Mouse (Mus musculus) layer of hippocampus, adult 8-10 months (tissue): ENCODE data around the gene Mag. TPM values are rescaled to one million over a fixed set of nuclear protein-coding genes. Genes with fewer than 3 reads are reported as not detected.
"Not testable (repeated sequence)": the region's sequence is repeated elsewhere in the genome, so short reads cannot be mapped to it uniquely, and the experiment has no call there.

ENCODE experiments used
- DNase-seq, 2 experiments: peaks; one replicate each; pipeline ENCODE4 v3.0.0; 2022; ENCODE audit warnings: low spot score in 2 of 2
- total RNA-seq, 4 experiments: library from RNA; stranded (reverse); gene quantifications; 2 replicates each; pipeline ENCODE4 v1.2.4; 2022

The Mag gene
- total RNA-seq: 100 to 1,000 TPM; 151 to 226 (median 183) TPM

DNA sequence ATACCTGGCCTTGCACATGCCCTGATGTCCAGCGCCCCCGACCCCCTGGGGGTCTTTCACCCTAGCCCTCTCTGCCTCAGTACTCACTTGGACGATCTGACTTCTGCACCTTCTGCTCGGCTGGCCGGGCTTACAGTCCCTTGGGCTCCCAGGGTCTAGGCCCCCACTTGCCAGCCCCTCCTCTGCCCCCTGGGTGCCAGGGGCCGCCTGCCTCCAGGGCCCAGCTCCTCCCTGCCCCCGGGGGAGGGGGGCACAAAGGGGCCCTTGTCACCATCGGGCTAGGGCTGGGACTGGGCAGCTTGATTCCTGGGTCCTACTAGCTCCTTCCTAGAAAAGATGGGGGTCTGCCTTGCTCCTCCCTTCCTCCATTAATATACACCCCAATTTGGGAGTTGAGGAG is at the start of gene Mag:
Gene Mag, minus strand, starts transcription at position 142 of the 400 bp plus-strand sequence.
- DNase-seq: peak; percentile 26 to 38

DNA sequence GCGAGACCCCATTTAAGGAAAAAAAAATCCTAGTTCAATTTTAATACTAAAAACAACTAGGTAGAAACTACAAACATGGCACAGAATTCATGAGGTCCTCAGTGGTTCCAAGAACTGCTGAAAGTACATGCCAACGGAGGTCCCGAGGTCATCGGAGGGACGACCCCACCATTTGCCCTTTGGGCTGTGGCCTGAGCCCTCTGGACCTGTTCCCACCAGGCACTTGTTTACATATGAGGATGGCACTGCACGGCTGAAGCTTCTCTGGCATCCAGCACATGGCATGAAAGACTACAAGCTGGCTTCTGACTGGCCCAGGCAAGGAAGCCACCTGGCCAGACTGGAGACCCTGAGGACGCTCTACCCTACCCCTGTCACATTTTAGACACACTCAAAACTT is 49.7 kb upstream of the Mag start:
- no peak for DNase-seq

- no peak for DNase-seq
These were observed 48.2 kb upstream of the Mag start for GRCm38 (mm10) chr7:30962862-30963261.

DNA sequence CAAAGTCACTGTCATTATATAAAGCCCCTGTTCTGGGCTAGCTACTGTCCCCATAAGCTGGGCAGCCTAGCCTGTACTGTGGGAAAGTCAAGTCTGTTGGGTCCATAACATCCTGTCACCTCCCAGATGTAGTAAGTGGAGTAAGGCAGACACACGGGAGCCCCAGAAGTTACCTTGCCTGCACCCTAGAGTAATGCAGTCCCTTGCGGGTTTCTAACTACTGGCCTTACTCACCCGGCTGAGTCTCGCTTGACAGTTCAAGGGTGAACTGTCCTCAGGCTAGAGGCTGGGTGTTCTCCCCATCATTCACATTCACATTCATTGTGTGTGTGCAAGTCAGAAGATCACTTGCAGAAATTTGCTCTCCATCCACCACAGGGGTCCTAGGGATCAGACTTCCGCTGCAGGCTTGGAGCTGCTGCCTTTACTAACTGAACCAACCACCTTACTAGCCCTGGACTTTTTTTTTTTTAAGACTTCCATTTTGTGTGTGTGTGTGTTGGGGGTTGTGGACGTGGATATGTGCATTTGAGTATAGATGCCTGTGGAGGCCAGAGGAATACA is 45.2 kb upstream of the Mag start:
- no peak for DNase-seq

GRCm38 (mm10) chr7:30958866-30959487 is 44.3 kb upstream of the Mag start:
- no peak for DNase-seq

DNA sequence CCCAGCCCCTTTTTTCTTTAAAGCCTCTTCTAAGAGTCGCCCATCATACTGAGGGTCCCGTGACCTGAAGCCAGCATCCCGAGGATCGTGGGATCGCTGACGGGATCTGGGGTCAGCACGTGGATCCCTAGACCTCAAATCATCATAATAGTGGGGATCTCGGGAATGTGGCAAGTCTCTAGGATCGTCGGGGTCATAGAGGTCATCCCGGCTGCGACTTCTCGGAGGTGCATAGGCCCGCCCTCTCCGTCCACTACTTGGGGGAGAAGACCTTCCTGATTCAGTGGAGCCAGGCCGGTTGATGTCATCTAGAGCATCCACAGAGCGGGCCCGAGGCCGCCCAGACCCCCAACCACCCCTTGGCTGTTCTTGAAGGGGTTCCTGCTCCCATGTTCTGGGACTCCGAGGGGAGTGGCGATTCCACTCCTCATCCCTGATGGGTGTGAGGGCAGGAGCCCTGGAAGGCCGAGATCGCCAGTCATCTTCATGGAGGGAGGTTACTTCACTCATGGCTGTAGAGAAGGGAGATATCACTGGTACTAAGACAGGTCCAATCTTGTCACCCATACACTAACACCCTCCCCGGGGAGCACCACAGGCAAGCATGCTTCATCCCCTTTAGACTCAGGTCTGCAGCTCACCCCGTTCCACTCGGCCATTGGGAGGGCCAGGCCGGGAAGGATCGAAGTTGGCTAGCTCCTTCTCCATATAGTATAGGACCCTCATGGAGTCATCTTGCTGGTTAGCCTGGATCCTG is 43.6 kb upstream of the Mag start:
- DNase-seq: no peak

GRCm38 (mm10) chr7:30957367-30957783 is 42.7 kb upstream of the Mag start:
- peak; percentile 85 to 92 for DNase-seq

DNA sequence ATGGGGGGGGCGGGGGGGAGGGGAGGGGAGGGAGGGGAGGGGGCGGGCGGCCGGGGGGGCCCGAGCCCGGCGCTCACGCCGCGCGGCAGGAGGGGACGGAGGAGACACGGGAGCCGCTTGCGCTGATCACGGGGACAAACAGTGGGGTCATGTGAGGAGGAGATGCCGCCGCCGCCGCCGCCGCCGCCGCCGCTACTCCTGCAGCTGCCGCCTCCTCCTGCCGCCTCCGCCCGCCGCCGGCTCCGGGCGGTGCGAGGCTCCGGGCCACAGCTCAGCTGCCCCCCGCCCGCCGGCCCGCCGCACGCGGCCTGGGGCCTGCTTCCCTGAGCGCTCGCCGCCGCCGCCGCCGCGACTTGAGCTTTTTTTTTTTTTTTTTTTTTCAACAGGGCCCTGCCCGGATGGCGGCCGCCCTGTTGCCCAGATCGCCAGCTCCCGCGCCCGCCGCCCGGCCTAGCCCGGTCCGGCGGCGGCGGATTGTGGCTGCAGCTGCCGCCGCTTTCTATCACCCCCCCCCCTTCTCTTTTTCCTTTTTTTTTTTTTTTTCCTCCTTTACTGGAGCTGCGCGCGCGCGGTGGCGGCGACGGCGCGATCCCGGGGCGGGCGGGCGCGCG is 42.2 kb upstream of the Mag start, which contains the start of gene Usf2:
Gene Usf2, minus strand, starts transcription at position 48 of the 611 bp plus-strand sequence.
- peak in 1 of 2 experiments; percentile 76 for DNase-seq

DNA sequence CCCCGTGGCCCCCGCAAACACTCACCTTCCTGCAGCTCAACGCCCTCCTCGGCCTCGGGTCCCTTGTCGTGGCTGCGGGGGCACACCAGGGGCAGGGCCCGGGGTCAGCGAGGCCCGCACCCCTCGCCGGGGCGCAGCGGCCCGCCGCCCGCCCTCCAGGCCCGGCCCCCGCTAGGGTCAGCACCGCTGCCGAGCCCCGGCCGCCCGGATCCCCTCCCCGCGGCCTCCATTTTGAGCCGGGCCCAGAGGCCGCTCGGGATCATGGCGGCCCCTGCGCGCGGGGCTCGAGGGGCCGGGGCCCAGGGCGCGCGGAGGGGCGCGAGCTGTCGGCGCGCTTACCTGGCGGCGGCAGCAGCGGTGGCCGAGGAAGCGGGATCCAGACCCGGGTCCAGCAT is 41.7 kb upstream of the Mag start:
- DNase-seq: no peak

DNA sequence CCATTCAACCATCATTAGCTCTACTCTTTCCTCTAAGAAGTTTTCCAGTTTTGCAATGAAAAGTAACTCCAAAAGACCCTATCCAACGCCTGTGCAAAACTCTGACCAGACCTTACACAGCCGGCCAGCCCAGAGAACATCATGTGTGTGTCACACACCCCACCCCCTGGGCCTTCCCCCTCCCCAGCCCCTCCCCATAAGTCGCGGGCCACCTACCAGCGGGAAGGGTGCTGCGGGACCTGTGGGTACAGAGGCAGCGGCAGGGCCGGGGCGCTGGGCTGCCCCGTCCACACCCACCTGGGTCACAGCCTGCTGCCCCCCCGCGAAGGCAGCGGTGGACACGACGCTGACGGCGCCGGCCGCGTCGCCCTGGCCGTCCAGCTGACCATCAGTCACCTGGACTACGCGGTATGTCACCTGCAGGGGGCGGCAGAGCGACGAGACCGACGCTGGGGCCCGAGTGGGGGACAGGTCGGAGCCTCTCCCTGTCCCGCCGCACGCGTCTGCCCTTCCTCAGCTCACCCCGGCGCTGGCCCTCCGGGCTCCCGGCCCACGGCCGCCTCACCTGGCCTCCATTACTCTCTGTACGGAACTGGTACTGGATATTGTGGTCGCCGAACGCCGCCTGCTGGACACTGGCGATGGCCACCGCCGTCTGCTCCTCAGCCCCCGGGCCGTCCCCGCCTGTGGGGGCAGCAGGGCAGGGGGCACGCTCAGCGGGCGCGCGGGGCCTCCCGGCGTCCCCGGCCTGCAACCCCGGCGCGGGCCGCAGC is 41.1 kb upstream of the Mag start:
- DNase-seq: peak; percentile 67 to 72

- no peak for DNase-seq
These were observed 40.4 kb upstream of the Mag start for GRCm38 (mm10) chr7:30954971-30955520.

DNA sequence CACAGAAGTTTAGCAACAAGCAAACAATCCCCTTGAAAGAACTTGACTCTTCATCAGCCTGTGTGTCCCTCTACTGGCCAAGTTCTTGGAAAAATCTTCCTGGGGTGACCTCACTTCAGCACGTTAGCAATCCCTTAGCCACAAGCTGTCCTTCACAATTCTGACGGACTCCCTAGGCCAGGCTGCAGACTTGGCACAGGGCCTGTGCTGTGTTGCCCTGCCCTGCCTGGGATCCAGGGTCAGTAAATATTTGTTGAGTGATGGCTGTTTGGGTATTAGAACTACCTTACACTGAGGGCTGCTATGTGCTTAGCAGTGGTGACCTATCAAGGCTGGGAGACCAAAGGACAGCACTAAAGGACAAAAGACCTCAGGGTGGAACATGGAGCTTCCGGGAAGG is 39.4 kb upstream of the Mag start:
- DNase-seq: no peak

DNA sequence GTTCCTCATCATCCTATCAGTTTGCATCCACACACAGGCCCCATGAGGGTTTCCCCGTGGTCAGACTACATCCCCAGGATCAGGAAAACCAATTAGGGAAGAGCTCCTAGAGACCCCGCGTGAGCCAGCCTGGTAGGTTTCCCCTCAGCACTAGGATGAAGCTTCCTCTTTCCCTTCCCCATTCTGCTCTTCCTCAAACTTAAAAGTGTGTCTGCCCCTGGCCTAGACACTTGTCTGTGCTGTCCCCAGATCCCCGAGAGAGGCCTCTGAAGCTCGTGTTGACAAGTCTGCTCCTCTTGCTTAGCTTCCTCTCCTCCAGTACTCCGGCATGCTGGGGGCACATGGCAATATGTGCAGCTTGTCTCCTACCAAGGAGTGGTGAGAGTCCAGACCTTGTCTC is 38.8 kb upstream of the Mag start:
- no peak for DNase-seq

DNA sequence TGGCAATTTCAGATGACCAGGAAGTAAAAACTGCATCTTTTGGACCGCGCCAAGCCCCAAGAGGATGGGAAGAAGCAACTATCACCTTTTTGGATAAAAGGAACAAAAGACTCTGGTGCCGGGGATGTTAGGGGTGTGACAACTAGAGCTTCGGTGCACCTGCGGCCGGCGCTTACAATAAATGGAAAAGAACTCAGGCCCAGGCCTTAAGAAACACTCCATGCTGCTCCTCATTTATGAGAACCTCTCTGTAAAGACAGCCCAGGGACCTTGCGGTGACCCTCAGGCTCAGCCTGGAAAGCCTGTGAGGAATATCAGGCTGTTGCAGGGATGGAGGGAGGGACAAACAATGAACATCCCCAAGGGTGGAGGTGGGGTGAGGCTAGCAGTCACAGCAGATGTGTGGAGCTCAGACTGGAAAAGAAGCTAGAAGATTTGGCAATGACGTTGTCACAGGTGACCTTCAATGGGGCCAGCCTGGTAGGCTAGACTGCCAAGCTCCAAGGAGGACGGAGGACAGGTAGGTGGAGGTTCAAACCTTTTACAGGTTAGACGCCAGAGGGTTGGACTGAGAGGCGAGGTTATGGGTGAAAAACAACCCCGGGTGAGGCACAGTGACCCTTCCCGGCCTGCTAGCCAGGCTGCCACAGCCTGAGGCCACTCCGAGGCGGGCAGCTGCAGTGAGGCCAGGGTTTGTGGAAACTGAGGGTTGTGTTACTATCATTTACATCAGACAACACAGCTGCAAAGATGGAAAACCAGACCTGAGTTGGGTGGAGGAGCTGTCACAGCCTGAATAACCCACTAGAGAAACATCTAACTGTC is 38.0 kb upstream of the Mag start:
- DNase-seq: no peak

DNA sequence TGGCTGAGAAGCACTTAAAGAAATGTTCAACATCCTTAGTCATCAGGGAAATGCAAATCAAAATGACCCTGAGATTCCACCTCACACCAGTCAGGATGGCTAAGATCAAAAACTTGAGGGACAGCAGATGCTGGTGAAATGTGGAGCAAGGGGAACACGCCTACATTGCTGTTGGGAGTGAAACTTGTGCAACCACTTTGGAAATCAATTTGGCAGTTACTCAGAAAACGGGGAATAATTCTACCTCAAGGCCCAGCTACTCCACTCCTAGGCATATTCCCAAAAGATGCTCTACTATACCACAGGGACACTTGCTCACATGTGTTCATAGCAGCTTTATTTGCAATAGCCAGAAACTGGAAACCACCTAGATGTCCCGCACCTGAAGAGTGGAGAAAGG is 35.2 kb upstream of the Mag start:
- DNase-seq: not testable (repeated sequence)

GRCm38 (mm10) chr7:30945876-30946275 is 31.2 kb upstream of the Mag start:
- DNase-seq: no peak

DNA sequence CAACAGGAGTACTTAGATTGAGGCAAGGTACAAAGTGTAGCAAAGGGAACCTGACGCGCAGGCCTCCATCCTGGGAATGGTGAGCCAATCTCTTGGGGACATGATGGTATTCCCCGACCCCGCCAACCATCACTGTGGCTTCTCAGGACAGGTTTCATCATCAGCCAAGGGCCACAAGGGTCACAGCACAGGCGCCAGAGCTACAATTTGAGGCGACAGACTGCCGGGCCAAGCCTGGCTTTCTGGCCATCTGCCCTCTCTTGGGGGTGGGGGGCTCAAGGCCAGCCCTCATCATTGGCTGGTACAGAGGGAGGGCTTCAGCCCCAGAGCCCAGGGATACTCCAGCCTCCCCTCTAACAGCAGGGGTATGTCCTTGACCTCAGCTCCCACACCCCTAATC is 30.8 kb upstream of the Mag start:
- not testable (repeated sequence) for DNase-seq

GRCm38 (mm10) chr7:30944706-30945105 is 30.0 kb upstream of the Mag start:
- DNase-seq: not testable (repeated sequence)

DNA sequence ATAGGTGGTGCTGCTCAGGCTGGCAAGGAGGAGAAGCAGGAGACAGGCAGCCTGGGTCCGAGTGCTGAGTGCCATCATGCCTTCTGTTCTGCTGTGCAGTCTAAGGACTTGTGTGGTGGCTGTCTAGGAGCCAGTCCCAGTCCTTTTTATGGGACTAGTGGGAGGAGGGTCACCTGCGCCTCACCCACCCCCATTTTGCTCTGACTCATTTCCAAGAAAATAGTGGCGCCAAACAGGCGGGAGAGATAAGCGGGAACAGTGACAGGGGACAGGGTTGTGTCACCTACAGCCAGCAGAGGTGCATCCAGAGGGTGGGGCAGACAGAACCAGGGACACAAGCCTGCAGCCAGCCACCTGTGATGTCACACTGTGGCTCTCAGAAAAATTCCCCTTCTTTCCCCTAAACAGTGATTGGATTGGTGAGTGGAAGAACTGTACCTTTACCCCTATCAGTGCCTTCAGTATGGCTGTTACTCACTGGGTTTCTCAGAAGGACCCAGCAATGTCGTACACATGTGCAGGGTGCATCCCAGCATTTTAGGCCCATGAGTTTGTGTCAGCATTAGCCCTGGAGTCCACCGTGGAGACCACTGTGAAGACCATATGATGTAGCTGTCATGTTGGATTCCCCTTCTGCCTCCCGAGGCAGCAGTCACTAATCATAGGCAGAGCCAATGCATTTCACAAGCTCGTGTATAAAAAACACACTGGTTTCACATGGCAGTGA is 29.4 kb upstream of the Mag start, which contains the start of gene Hamp:
Gene Hamp, minus strand, starts transcription at position 124 of the 727 bp plus-strand sequence.
- no peak for DNase-seq
